Mouse (Mus musculus) C2C12 (cell line): ENCODE measurements around the gene Mapk6. TPM values are rescaled to one million over a fixed set of nuclear protein-coding genes. Genes with fewer than 3 reads are reported as not detected.

ENCODE experiments used
- H3K27me3 ChIP-seq: one replicate; pipeline ENCODE4 v1.6.1; 2011; ENCODE audit not compliant: control insufficient read depth, insufficient read depth, insufficient read length
- H3K36me3 ChIP-seq: one replicate; pipeline ENCODE4 v1.6.1; 2011; ENCODE audit not compliant: control insufficient read depth, insufficient read depth
- H3K4me3 ChIP-seq: one replicate; pipeline ENCODE4 v1.5.1; 2011; ENCODE audit warnings: mild to moderate bottlenecking, control low read depth; ENCODE audit not compliant: poor library complexity, insufficient read depth, severe bottlenecking
- H3K79me2 ChIP-seq: one replicate; pipeline ENCODE4 v1.6.1; 2011; ENCODE audit not compliant: control insufficient read depth, insufficient read depth
- H3K79me3 ChIP-seq: one replicate; pipeline ENCODE4 v1.6.1; 2011; ENCODE audit warnings: low read depth, control low read depth
- H3ac ChIP-seq: one replicate; pipeline ENCODE3; 2011; ENCODE audit warnings: low read depth; ENCODE audit not compliant: control insufficient read depth, insufficient read length
- CEBPB ChIP-seq: IDR thresholded peaks from one replicate; pipeline ENCODE4 v1.6.1; 2011; ENCODE audit warnings: low read depth, mild to moderate bottlenecking, control low read depth, moderate library complexity
- CTCF ChIP-seq: IDR thresholded peaks from one replicate; pipeline ENCODE4 v1.5.1; 2011; ENCODE audit not compliant: control insufficient read depth, insufficient read depth, insufficient read length
- FOSL1 ChIP-seq: IDR thresholded peaks from one replicate; pipeline ENCODE4 v1.8.0; 2011; ENCODE audit warnings: mild to moderate bottlenecking, low read length; ENCODE audit not compliant: poor library complexity, insufficient read depth, severe bottlenecking
- MAX ChIP-seq: IDR thresholded peaks from one replicate; pipeline ENCODE4 v1.6.1; 2011; ENCODE audit warnings: mild to moderate bottlenecking, control low read depth
- MYOD1 ChIP-seq: IDR thresholded peaks from one replicate; pipeline ENCODE4 v1.6.1; 2011; ENCODE audit warnings: low read depth; ENCODE audit not compliant: control insufficient read depth, insufficient read length
- MYOG ChIP-seq: IDR thresholded peaks from one replicate; pipeline ENCODE4 v1.6.1; 2011; ENCODE audit not compliant: control insufficient read depth, insufficient read length; ENCODE audit errors: extremely low read depth
- USF1 ChIP-seq: IDR thresholded peaks from one replicate; pipeline ENCODE4 v1.6.1; 2011; ENCODE audit warnings: low read depth, mild to moderate bottlenecking, control low read depth, moderate library complexity
- polyA plus RNA-seq: library from polyadenylated mRNA; unstranded; fragments of >200 nt; fragmentation: generic; extraction: Trizol; gene quantifications from one replicate; pipeline ENCODE4 v1.2.1, GENCODE M21; 2012; ENCODE audit warnings: missing spikeins

Mapk6 gene
- polyA plus RNA-seq, 1 experiment = 44.8 TPM

- Histone ChIP-seq H3ac (no peak overlapping the region), H3K79me3 (no peaks in the 10 kb centered on the region), H3K79me2 (no peaks in the 10 kb centered on the region), H3K27me3 (no peaks in the 10 kb centered on the region), H3K36me3 (no peaks in the 10 kb centered on the region), H3K4me3 (no peak overlapping the region)
- TF ChIP-seq MAX (no peak), FOSL1 (no peak), CEBPB (no peak), CTCF (no peak), MYOD1 (no peak), USF1 (no peak)
Measured at GRCm38 (mm10) chr9:75348066-75348465, 61.7 kb downstream of the Mapk6 start.

DNA sequence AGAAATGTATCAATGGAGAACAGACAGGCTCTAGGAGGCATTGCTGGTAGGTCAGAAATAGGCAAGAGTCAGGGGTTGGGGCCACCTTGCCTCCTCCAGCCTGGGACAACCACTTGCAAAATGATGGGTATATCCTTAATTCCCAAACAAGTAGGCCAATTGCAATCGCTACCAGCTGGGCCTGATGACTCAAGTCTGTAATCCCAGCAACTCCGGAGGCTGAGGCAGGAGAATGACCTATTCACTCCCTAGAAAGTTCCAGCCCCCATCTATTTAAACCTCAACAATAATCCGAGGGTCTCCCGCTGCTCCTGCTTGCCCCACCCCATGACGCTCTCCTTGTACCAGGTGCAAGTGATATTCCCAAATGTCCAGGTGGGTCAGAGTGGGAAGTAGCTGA is 62.3 kb downstream of the Mapk6 start, which contains the start of gene Bcl2l10:
Gene Bcl2l10, plus strand, starts transcription at position 301 of the 400 bp plus-strand sequence.
- Histone ChIP-seq H3K36me3 (no peaks in the 10 kb centered on the region), H3K27me3 (no peaks in the 10 kb centered on the region), H3K79me2 (no peaks in the 10 kb centered on the region), H3ac (no peak within 1 kb of the TSS), H3K4me3 (no peak within 1 kb of the TSS), H3K79me3 (no peaks in the 10 kb centered on the region)
- TF ChIP-seq FOSL1 (no peak), MYOD1 (no peak)

DNA sequence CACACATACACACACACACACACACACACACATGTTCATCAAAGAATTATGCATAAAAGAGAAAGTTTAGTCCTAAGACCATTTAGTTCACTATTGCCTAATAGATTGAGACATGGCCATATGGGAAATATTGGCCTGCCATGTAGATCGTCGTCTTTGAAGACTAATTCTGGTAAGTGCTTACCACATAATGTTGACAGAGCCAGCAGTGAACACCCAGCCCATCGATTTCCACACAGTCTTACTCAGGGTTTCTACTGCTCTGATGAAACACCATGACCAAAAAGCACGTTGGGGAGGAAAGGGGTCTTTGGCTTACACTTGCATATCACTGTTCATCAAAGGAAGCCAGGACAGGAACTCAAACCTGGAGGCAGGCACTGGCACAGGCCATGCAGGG is 67.4 kb downstream of the Mapk6 start:
- Histone ChIP-seq H3K4me3 (no peak overlapping the region), H3K79me2 (no peaks in the 10 kb centered on the region), H3K79me3 (no peaks in the 10 kb centered on the region), H3K27me3 (no peaks in the 10 kb centered on the region), H3K36me3 (no peaks in the 10 kb centered on the region), H3ac (no peak overlapping the region)
- TF ChIP-seq CEBPB (no peak), CTCF (no peak), MAX (no peak), MYOD1 (no peak), USF1 (no peak), MYOG (no peak), FOSL1 (no peak)

DNA sequence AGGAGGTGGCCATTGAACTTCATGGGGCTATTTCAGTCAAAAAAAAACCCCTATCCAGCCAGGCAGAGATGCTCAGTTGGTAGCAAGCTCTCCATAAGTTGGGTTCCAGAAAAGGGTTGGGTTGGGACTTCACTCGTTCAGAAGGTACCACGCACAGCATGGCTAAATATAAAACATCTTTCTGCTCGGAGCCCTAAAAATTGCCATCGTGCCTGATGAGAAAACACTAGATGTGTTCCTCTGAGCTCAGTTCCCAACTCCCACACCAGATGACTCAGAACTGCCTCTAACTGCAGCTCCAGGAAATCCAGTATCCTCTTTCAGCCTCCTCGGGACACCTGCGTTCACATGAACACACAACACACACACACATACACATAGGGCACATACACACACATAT is 71.8 kb downstream of the Mapk6 start:
- no peaks in the 10 kb centered on the region for H3K27me3 ChIP-seq
- TF ChIP-seq MAX (no peak), CEBPB (no peak), MYOD1 (no peak), MYOG (no peak), CTCF (no peak), USF1 (no peak), FOSL1 (no peak)
- H3K36me3 ChIP-seq = no peaks in the 10 kb centered on the region
- no peaks in the 10 kb centered on the region for H3K79me3 ChIP-seq
- H3K79me2 ChIP-seq = no peaks in the 10 kb centered on the region
- no peak overlapping the region for H3ac ChIP-seq
- no peak overlapping the region for H3K4me3 ChIP-seq

- H3K79me3 ChIP-seq = no peaks in the 10 kb centered on the region
- no peaks in the 10 kb centered on the region for H3K79me2 ChIP-seq
- H3K27me3 ChIP-seq = no peaks in the 10 kb centered on the region
- no peak overlapping the region for H3K4me3 ChIP-seq
- no peaks in the 10 kb centered on the region for H3K36me3 ChIP-seq
- H3ac ChIP-seq = no peak overlapping the region
- TF ChIP-seq USF1 (no peak), MAX (no peak), FOSL1 (no peak), CEBPB (no peak), MYOD1 (no peak), MYOG (no peak)
Measured at GRCm38 (mm10) chr9:75334440-75334839, 75.4 kb downstream of the Mapk6 start.

DNA sequence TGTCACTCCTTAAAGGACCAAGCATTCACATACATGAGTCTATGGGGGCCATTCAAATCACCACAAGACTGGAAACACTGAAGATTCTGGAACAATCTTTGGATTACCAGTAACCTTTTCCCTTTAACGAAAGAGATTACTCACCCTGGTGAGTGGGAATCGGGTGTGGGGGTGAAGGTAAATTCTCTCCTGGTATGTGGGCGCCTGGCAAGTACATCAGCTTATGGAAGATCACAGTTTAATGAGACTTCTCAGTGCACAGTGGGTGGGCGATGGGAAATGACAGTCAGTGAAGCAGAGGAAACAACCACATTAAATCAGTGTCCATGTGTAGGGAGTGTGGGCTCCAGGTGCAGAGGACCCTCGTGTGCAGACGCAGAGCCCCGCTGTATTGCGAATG is 79.0 kb downstream of the Mapk6 start:
- no peaks in the 10 kb centered on the region for H3K79me2 ChIP-seq
- no peaks in the 10 kb centered on the region for H3K36me3 ChIP-seq
- no peak overlapping the region for H3ac ChIP-seq
- no peaks in the 10 kb centered on the region for H3K27me3 ChIP-seq
- TF ChIP-seq USF1 (no peak), MAX (no peak), MYOD1 (no peak), CTCF (no peak), FOSL1 (no peak), MYOG (no peak), CEBPB (no peak)
- no peaks in the 10 kb centered on the region for H3K79me3 ChIP-seq
- H3K4me3 ChIP-seq = no peak overlapping the region
